Mouse (Mus musculus) WW6 (cell line): ENCODE data around the gene Morc2a.
"Not testable (repeated sequence)": the region's sequence is repeated elsewhere in the genome, so short reads cannot be mapped to it uniquely, and the experiment has no call there.

ENCODE experiments used
- DNase-seq: peaks from one replicate; pipeline ENCODE4 v3.0.0-alpha.2; 2013; ENCODE audit warnings: low read depth, low spot score

The Morc2a gene

DNA sequence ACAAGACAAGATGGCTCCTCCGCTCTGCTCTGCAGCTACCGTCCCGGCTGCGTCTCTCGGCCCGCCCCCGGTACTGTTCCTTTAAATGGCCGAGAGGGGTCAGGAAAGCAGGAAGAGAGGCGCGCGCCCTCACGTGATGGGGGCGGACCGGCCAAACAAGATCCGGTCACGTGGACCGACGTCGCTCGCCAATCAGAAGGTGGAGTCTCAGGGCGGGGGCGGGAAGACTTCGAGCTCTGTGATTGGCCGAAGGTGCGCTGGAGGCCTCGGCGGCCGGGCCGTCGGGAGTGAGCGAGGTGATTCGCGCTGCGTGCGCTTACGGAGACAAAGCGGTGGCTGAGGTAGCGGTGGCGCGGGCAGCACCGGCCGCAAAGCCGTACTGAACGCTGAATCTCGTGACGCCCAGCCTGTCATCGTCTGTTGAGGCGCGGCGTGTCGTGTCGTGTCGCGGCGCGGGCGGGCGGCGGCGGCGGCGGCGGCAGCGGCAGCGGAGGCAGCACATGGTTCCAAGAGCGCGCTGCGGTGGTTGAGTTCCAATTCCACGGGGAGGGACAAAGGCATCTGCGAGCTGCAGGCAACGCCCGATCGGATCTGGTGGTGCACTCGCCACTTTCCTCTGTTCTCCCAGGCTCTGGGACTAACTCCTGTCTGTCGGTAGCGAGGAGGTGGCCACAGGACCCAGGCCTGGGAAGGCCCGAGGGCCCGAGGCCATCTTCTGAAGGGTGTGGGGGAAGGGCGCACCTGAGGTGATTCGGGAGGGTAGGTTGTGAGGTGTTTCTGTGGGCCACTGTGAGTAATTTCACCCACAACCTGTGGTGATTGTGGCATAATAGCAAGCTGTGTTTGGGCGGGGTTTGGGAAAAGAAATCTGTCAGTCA, at the start of gene Morc2a:
TSS of gene Morc2a (plus strand) at position 228 of the 878 bp plus-strand sequence.
- DNase-seq = peak; percentile 99

DNA sequence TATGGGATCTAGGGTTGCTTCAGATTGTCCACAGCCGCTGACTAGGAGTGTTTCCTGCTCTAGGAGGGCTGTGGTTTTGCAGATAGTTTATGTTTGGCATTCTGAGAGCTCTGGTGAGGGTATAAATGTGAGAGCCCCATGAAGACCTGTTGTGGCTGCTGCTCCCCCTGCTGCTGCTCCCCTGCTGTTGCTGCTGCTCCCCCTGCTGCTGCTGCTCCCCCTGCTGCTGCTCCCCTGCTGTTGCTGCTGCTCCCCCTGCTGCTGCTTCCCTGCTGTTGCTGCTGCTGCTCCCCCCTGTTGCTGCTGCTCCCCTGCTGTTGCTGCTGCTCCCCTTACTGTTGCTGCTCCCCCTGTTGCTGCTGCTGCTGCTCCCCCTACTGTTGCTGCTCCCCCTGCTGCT, 47.0 kb upstream of the Morc2a start:
- DNase-seq = not testable (repeated sequence)

DNA sequence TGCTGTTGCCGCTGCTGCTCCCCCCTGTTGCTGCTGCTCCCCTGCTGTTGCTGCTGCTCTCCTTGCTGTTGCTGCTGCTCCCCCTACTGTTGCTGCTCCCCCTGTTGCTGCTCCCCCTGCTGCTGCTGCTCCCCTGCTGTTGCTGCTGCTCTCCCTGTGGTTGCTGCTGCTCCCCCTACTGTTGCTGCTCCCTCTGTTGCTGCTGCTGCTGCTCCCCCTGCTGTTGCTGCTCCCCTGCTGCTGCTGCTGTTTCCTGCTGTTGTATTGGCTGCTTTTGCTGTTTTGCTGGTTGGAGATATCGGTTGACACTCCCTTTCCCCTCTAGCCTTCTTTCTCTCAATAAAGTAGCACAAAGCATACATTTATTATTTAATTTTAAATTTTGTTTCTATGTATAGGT, 46.3 kb upstream of the Morc2a start:
- not testable (repeated sequence) for DNase-seq

- DNase-seq = no peak
Measured at GRCm38 (mm10) chr11:3606456-3606855, 42.5 kb upstream of the Morc2a start.

GRCm38 (mm10) chr11:3615576-3615975, 33.4 kb upstream of the Morc2a start:
- DNase-seq = no peak

DNA sequence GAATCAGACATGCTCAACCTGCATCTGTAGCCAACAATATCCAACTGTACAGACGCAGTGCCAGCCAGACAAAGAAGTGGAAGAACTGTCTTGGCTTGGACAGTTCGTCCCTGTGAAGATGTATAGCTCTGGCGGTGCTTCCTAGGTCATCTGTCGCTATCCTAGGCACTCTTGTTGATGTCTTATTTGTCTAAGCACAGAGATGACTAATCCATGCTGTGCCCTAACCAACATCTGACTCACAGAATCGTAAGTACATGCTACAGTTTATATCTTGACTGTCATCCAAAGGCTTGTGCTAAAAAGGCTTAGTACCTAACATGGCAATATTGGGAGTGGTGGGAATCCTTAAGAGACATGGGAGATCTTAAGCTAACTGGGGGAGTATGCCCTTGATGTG, 26.2 kb upstream of the Morc2a start:
- DNase-seq = no peak

DNA sequence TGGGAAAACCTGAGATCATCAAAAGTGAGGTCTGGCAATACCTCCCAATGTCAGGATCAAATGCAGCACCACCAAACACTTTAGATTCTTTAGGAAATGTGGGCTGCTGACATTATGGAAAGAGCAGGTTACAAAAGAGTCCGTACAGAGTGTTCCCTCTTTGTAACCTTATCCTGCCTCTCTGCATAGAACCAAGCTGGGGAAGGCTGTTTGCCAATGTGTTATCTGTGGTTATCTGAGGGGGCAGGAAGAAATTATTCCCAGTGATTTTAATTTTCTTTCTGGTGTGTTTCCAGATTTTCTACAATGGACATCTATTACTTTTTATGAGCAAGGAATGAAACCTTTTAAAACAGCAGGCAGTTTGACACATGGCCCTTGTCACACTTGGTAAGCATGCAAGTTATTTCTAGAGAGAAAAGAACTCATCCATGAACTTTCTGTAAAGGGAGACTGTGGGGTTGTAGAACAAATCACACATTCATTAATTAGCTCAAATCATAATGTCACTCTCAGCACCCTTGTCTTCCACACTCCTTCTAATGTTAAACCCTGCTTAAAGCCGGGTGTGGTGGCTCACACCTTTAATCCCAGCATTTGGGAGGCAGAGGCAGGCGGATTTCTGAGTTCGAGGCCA, 24.5 kb upstream of the Morc2a start:
- no peak for DNase-seq

DNA sequence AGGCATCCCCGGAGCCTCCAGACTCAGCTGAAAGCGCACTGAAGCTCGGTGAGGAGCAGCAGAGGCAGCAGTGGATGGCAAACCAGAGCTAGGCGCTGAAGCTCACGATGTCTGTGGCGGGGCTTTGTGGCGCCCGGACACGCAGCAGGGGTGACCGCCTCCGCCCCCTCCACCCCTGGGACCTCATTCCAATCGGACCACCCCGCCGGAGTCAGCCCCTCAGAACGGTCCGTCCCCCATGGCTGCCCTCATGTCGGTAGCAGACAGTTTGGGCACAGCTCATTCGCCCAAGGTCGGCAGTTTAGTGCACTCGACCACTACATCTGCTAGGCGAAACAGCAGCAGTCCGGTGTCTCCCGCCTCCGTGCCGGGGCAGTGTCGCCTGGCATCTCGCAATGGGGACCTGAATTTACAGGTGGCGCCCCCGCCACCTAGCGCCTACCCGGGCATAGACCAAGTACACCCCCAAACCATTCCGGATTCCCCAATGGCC, 19.9 kb upstream of the Morc2a start:
- no peak for DNase-seq

DNA sequence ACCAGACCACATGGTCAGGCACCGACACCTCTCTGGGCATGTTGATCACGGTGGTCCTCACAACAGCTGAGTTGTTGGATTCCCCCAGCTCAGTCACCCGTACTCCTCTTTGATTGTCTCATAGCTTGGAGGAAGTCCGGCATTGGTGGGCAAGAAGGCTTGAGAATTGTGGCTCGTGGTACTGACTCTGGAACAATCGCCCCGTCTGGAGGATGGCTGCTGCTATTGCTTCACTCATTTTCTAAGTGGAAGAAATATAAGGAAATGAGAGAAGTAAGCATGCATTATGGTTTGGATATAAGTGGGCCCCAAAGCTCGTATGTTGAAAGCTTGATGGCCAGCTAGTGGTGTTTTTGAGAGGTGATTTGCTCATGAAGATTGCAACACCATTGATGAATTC, 15.7 kb upstream of the Morc2a start:
- not testable (repeated sequence) for DNase-seq

DNA sequence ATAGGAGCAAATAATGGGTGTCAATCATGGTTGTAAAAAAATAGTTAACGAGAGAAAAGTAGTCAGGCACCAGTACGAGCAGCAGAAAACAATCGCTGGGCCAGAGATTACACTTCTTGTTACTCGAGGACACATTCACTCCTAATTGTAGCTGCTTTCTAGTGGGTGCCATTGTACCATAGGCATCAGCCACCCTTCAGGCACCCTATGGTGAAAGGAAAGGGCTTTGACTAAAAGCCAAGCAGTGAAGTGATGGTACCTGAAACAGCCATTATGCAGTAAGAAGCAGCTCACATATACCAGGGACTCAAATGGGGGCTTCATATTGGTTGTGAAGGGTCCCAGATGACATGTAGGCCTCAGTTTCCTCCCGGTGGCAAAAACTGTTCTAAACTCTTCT, 1.3 kb upstream of the Morc2a start:
- DNase-seq = no peak

GRCm38 (mm10) chr11:3648305-3648963, 557 bp upstream of the Morc2a start:
- DNase-seq = no peak

DNA sequence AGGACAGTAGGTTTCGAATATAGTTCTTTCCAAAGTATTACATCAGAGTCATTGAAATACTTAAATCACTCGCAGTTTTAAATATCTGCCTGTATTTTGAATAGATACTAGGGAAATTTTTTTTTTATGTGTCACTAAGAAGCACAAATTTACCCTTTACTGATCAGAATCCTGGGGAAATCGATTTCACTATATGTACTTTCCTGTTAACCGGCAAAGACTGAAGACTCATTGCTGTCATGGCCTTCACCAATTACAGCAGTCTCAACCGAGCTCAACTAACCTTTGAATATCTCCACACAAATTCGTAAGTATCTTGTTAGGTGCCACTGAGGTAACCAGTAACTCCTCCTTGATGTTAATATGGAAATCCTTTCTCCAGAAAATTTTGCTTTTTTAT, 1.1 kb downstream of the Morc2a start:
- DNase-seq = no peak

- DNase-seq = no peak
Measured at GRCm38 (mm10) chr11:3661964-3662363, 13.0 kb downstream of the Morc2a start.

DNA sequence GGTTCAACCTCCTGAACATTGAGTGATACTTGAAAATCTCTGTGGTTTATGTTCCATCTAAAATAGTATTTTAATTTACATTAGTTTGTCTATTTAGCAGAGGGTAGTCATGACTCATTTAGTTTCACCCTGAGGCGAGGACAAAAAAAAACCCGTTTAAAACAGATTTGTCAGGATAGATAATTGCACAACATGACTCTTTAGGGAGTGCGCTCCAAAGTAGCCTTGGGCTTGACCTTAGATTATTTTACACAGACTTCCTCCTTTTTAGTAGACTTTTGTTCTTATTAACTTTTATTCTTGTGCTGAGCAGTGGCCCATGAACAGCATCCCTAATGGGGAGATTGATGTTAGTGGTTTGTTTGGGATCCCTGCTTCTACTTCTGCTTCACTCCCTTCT, 18.5 kb downstream of the Morc2a start:
- no peak for DNase-seq

DNA sequence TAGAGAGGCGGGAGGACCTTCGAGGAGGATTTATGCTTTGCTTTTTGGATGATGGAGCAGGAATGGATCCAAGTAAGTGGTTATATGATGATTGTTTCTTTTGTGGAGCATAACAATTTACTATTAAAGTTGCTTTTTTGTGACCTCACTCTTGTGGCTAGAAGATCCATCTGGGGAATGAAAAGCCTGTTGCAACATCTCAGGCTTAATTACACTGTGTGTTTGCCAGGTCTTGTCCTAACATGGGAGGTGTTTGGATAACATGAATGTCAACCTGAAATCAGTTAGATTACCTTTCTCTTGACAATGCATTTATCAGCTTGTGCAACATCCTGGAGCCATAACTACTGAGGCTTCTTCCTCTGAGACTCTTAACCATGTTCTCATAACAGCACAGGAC, 19.8 kb downstream of the Morc2a start:
- DNase-seq = no peak

DNA sequence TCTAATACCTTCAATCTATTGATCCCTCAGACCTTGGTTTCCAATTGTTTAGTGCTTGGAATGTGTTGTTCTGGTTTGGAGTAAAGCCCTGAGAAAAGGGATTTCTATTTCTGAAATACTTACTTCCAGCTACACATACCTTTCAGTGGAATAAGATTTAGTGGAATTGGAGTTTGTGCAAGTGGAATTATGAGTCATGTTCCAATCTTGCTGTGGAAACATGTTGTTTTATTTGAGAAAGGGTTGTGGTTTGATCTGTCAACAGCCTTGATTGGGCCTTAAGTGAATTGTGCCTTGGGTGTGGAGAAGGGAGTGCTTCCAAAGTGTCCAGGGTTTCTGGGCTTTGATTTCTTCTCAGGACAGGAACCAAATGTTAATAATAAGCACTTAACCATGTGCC, 20.9 kb downstream of the Morc2a start:
- no peak for DNase-seq

DNA sequence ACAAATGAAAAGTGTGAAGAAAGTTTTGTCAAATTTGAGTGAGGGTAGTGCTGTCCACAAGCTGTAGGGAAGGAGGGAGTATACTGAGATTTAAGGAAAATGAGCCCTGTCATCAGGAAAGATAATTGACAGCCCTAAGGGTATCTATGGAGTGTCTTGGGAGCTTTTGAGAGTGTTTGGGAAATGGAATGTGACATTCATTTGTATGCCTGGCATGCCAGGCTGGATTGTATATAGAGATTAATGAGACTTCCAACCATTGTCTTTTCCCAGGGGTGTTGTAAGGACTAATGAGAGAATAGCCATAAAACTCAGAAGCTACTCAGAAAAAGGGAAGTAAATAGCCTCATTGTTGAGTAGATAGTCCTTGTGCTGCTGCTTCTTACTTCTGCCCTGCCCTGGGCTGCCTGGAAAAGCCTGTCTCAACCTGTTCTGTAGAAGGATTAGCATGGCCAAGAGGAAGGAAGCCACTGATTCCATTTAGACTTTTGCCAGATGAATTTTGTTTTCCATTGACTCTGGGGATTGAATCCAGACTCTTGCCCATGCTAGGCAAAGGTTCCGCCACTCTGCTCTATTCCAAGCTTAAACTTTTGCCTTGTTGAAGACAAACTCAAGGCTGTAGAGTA, 22.1 kb downstream of the Morc2a start:
- no peak for DNase-seq

- no peak for DNase-seq
Measured at GRCm38 (mm10) chr11:3674545-3674944, 25.6 kb downstream of the Morc2a start.

DNA sequence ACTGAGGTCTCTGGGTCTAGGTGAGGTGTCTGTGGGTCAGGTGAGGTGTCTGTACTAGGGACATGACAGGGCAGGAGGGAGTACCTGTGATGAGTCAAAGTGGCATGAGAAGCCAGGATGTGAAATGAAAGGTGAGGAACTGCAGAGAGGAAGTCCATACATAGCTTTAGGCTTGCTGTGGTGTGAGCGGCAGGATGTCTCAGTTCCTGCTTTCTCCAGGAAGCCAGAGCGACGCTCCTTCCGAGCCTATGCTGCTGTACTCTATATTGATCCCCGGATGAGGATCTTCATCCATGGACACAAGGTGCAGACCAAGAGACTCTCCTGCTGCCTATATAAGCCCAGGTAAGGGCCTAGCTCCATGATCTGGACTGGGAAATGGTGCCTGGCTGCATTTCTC, 27.4 kb downstream of the Morc2a start:
- no peak for DNase-seq

- DNase-seq = no peak
Measured at GRCm38 (mm10) chr11:3677204-3677603, 28.2 kb downstream of the Morc2a start.

DNA sequence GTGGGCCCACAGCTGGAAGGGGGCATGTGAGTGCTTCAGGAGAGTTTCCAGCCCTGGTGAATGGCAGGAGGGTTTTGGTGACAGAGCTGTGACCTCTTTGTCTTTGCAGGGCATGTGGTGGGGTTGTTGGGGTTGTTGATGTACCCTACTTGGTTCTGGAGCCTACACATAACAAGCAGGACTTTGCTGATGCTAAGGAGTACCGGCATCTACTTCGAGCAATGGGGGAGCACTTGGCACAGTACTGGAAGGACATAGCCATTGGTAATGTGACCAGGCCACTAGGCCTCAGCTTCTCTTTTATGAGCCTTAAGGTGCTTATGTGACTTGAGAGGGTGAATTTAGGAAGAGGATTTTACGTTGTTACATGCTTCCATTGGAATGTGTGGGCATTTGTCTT, 30.8 kb downstream of the Morc2a start:
- no peak for DNase-seq

DNA sequence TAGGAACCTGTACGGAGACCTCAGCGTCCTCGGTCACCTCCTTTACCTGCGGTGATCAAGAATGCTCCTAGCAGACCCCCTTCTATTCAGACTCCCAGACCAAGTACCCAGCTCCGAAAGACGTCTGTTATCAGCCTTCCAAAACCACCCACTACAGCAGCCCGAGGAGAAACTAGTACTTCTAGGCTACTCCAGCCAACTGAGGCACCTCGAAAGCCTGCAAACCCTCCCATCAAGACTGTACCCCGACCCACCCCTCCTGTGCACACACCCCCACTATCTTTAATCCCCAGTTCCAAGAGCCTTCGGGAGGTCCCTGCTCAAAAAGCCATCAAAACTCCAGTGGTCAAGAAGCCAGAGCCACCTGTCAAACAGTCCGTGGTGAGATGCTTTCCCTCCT, 34.7 kb downstream of the Morc2a start:
- no peak for DNase-seq
